Mouse (Mus musculus): ENCODE data around the gene Bscl2. TPM values are rescaled to one million over a fixed set of nuclear protein-coding genes. Genes with fewer than 3 reads are reported as not detected.
A peak's percentile ranks its signal among the peaks of the same experiment; 100 is the strongest.

The Bscl2 gene
- total RNA-seq (2021): 10 to 100 TPM; 94.8 to 97.6 TPM
- long read RNA-seq, transcript Bscl2-208 (10 exons, 1,911 nt): minor isoform, 5 of 81 reads
- long read RNA-seq, transcript Bscl2-206 (11 exons, 1,795 nt): major isoform, 39 of 81 reads
- long read RNA-seq, transcript Bscl2-210 (12 exons, 1,962 nt): minor isoform, 20 of 81 reads
- long read RNA-seq, partial matches to known transcripts: 8 of 81 reads
- long read RNA-seq, other reads (novel, unspliced or antisense): 5 of 81 reads

- peak; percentile 82 to 93 for DNase-seq (ENCODE audit: low spot score in 2 of 2)
Observed at GRCm38 (mm10) chr19:8837251-8837791, at the start of gene Bscl2. TSS of gene Bscl2 (plus strand) at chr19:8837467.

GRCm38 (mm10) chr19:8788521-8788920, 48.7 kb upstream of the Bscl2 start:
- no peak for DNase-seq (ENCODE audit: low spot score in 2 of 2)

DNA sequence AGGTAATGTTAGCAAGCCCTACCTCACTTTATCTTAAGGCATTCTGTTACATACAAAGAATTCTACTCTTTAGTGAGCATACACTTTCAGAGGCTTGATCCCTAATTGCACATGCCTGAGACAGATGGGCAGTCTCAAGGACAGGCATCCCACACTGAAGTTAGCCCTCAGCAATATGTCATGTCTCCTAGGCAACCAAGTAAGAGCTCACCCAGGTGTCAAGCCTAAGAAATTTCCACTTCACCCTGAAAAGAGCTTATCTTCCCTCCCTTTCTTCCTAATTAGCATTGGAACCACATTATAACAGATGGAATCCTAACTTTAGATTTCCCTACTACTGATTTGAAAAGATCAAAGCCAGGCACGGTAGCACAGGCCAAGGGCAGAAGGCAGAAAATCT, 48.1 kb upstream of the Bscl2 start:
- DNase-seq (ENCODE audit: low spot score in 2 of 2): no peak

DNA sequence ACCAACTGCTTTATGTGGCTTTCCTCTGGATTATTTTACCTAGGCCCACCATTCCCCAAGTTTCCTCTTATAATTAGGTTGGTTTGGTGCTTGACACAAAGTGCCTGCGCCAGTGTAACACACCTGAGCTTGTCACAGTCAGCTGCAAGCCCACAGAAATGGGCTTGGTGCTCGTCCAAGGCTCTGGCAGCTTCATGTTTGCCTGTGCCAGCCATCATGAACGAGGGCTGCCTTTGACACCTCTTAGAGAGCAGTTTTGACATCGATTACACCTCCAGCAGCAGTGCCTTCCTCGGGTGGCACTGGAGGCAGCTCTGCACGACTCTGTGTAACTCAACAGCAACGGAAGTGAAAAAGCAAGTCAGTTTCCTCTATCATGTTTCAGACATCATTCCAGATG, 47.1 kb upstream of the Bscl2 start:
- DNase-seq (ENCODE audit: low spot score in 2 of 2): no peak

DNA sequence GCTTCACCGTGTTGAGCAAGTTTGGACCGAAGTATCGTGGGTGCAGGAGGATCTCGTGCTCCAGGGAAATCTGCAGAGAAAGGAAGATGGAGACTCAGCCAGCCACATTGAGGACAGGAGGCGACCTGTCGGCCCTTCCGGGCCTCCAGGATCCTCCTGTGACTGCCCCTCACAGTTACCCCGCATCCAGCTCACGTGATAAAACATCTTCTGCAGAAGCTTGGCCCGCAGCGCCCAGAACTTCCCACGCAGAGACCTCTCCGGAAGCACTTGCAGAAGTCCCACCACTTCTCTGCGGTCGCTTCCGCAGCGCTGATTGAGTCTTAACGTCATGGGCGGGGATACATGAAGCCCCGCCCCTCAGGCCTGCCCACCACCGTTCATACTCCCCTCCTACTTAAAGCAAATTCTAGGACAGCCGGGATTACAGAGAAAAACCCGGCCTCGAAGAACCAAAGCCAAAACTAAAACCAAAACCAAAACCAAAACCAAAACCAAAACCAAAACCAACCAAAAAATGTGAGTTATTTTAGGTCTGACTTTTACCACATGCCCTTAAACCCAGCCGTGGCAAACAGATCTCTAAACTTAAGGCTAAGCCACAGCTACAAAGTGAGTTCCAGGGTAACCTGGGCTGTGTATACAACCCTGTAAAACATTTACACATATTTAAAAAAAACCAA, 38.9 kb upstream of the Bscl2 start, which contains the start of gene Polr2g:
Gene Polr2g, minus strand, starts transcription at position 314 of the 683 bp plus-strand sequence.
- peak; percentile 84 to 94 for DNase-seq (ENCODE audit: low spot score in 2 of 2)

GRCm38 (mm10) chr19:8798947-8799315, 38.3 kb upstream of the Bscl2 start:
- no peak for DNase-seq (ENCODE audit: low spot score in 2 of 2)

- peak; percentile 95 to 98 for DNase-seq (ENCODE audit: low spot score in 2 of 2)
Observed at GRCm38 (mm10) chr19:8802130-8802821, 35.0 kb upstream of the Bscl2 start, which contains the start of gene Zbtb3. TSS of gene Zbtb3 (plus strand) at chr19:8802555.

DNA sequence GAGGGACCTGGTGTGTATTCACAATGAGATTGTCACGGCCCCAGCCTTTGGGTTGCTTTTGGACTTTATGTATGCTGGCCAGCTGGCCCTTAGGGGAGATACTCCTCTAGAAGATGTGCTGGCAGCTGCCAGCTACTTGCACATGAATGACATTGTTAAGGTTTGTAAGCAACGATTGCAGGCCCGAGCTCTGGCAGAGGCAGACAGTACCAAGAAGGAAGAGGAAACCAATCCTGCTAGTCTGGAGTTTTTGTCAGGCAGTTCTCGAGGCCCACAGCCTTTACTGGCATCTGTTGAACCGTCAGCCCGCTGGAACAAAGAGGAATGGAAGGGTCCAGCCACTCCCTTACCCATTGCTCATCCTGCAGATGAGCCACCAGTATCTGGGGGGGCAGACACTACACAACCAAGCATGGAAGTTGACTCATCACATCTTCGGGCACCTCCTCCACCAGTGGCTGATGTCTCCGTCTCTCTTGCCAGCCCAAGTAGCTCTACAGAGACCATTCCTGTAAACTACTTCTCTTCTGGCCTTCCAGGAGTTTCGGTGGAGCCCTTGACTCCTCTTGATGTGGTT, 34.0 kb upstream of the Bscl2 start:
- DNase-seq (ENCODE audit: low spot score in 2 of 2): no peak

GRCm38 (mm10) chr19:8803879-8804660, 33.2 kb upstream of the Bscl2 start:
- DNase-seq (ENCODE audit: low spot score in 2 of 2): no peak

DNA sequence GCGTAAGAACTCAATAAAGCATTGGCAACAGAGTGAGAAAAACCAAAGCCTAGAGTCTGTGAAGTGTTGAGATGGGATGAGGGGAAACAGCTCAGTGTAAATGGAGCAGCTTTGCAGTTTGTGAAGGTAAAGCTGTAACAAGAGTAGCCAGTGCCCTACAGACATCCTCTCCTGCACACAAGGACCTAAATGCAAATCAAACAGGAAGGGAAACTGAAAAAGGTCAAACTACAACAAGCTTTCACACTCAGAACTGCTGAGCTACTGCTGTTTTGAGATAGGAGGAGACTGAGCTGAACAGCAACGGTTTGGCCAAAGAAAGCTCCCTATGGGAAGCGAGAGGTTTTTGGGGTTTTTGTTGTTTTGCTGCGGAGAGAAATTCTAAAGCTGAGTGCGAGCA, 30.5 kb upstream of the Bscl2 start:
- no peak for DNase-seq (ENCODE audit: low spot score in 2 of 2)

GRCm38 (mm10) chr19:8815812-8816211, 21.5 kb upstream of the Bscl2 start:
- no peak for DNase-seq (ENCODE audit: low spot score in 2 of 2)

- DNase-seq (ENCODE audit: low spot score in 2 of 2): no peak
Observed at GRCm38 (mm10) chr19:8817001-8817400, 20.3 kb upstream of the Bscl2 start.

GRCm38 (mm10) chr19:8818301-8818798, 18.9 kb upstream of the Bscl2 start:
- DNase-seq (ENCODE audit: low spot score in 2 of 2): no peak

- peak; percentile 98 for DNase-seq (ENCODE audit: low spot score in 2 of 2)
Observed at GRCm38 (mm10) chr19:8818801-8819595, 18.3 kb upstream of the Bscl2 start, which contains the start of gene Ttc9c. TSS of gene Ttc9c (minus strand) at chr19:8819333.

- DNase-seq (ENCODE audit: low spot score in 2 of 2): peak; percentile 99
Observed at GRCm38 (mm10) chr19:8819596-8820423, 17.5 kb upstream of the Bscl2 start, which contains the start of gene Hnrnpul2. TSS of gene Hnrnpul2 (plus strand) at chr19:8820010.

- DNase-seq (ENCODE audit: low spot score in 2 of 2): peak in 1 of 2 experiments; percentile 51
Observed at GRCm38 (mm10) chr19:8820424-8820956, 16.8 kb upstream of the Bscl2 start.

GRCm38 (mm10) chr19:8821146-8821545, 16.1 kb upstream of the Bscl2 start:
- DNase-seq (ENCODE audit: low spot score in 2 of 2): no peak

GRCm38 (mm10) chr19:8822696-8823095, 14.6 kb upstream of the Bscl2 start:
- no peak for DNase-seq (ENCODE audit: low spot score in 2 of 2)

Measured in layer of hippocampus, adult 18-20 months (tissue).